Mouse (Mus musculus) heart, postnatal 0 days (tissue): ENCODE measurements around the gene Rab11fip3. TPM values are rescaled to one million over a fixed set of nuclear protein-coding genes. Genes with fewer than 3 reads are reported as not detected.
"Not testable (repeated sequence)": the region's sequence is repeated elsewhere in the genome, so short reads cannot be mapped to it uniquely, and the experiment has no call there.

Experiments
- ATAC-seq: fragments of 200-750 bp; cut with Nextera tagmentation; 2 replicates; pipeline ENCODE4 v1.8.0; 2017; ENCODE audit warnings: low read depth, moderate number of reproducible peaks, moderate library complexity; ENCODE audit not compliant: insufficient read depth
- DNase-seq: peaks from one replicate; pipeline ENCODE4 v3.0.0-alpha.2; 2016; ENCODE audit warnings: low spot score
- H3K27ac ChIP-seq: fragments of 300-500 bp; sonication (generic); 2 replicates; pipeline ENCODE4 v1.5.1; 2014; ENCODE audit warnings: low read depth, mild to moderate bottlenecking
- H3K27me3 ChIP-seq: fragments of 300-500 bp; sonication (generic); 2 replicates; pipeline ENCODE4 v1.6.1; 2014; ENCODE audit warnings: low read length, mixed read lengths; ENCODE audit not compliant: control insufficient read depth, insufficient read depth
- H3K36me3 ChIP-seq: fragments of 300-500 bp; sonication (generic); replicated peaks from 2 replicates; pipeline ENCODE4 v1.6.1; 2014; ENCODE audit warnings: low read length, mixed read lengths; ENCODE audit not compliant: control insufficient read depth, insufficient read depth
- H3K4me1 ChIP-seq: fragments of 300-500 bp; sonication (generic); 2 replicates; pipeline ENCODE4 v1.6.1; 2014; ENCODE audit warnings: antibody characterized with exemption; ENCODE audit not compliant: control insufficient read depth, insufficient read depth
- H3K4me2 ChIP-seq: fragments of 300-500 bp; sonication (generic); 2 replicates; pipeline ENCODE4 v1.6.1; 2014; ENCODE audit warnings: low read depth, mild to moderate bottlenecking, low read length, moderate library complexity
- H3K4me3 ChIP-seq: fragments of 300-500 bp; sonication (generic); 2 replicates; pipeline ENCODE4 v1.5.1; 2014; ENCODE audit warnings: low read depth, low read length
- H3K9ac ChIP-seq: fragments of 300-500 bp; sonication (generic); replicated peaks from 2 replicates; pipeline ENCODE4 v1.6.1; 2014; ENCODE audit warnings: low read depth, low read length, mixed read lengths
- H3K9me3 ChIP-seq: fragments of 300-500 bp; sonication (generic); replicated peaks from 2 replicates; pipeline ENCODE4 v1.6.1; 2016; ENCODE audit warnings: low read length; ENCODE audit not compliant: control insufficient read depth
- CTCF ChIP-seq: IDR thresholded peaks from 2 replicates; pipeline ENCODE4 v1.5.1; 2016; ENCODE audit warnings: antibody characterized with exemption, control low read depth, low read depth
- EP300 ChIP-seq: IDR thresholded peaks from 2 replicates; pipeline ENCODE4 v1.6.1; 2016; ENCODE audit warnings: antibody characterized with exemption, low read depth
- WGBS: fragments of 180-500 bp; shearing (Covaris S2); extraction: QIAGEN DNeasy Blood & Tissue Kit; methylation state at CpG from one replicate; pipeline ENCODE4 v1.1.7; 2014; 5-methylcytosine and 5-hydroxymethylcytosine counted together
- polyA plus RNA-seq: library from polyadenylated mRNA; unstranded; fragments of >200 nt; fragmentation: Nextera tagmentation; extraction: Ambion mirVana; gene quantifications from 2 replicates; pipeline ENCODE4 v1.2.1, GENCODE M21; 2015
- total RNA-seq: library from RNA; depleted of rRNA; stranded (reverse); fragments of >200 nt; gene quantifications from 2 replicates; pipeline ENCODE4 v1.2.3, GENCODE M21; 2014; ENCODE audit warnings: low replicate concordance; rRNA removed

The Rab11fip3 gene
- 7.9 and 12.4 TPM in 2 replicates for total RNA-seq
- 6.1 and 8.7 TPM in 2 replicates for polyA plus RNA-seq

DNA sequence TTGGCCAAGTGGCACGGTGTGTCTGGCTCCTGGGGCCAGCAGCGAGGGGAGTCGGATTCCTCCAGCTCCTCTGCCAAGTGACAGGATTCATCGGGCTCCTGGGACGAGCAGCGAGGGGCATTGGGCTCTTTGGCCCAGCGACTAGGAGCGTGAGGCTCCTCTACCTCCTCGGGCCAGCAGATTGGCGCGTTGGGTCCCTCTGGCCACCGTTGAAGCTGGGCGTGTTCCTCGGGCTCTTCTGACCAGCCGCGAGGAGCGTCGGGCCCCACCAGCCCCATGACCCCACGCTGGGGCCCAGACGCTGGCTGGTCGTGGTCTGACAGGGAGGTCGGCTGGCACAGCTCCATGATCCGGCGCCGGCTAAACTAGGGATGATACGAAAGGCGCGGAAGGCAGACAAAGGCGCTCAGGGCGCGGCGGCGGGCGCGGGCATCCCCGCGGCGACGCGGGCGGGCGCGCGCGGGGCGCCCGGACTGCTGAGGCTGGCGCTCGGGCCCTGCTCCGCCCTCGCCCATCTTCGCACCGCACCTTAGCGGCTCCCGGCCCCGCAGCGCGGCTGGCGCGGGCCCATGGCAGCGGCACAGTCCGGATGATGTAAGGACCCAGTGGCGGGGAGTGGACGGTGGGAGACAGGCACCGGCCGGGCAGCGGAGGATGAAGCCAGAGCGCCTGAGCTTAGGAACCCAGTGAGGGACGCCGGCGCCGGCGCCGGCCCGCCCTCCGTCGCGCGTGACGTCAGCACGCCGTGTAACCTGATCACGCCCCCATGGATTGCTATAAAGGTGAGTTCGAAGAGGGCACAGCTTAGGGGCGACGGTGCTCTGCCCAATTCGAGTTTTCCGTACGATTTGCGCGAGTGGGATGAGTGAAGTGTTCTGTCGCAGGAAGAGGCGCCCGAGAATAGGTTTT lies at the start of gene Rab11fip3:
TSS of gene Rab11fip3 (minus strand) at position 725 of the 909 bp plus-strand sequence.
- WGBS, result under 1% methylated on average over 92 of the region's 94 CpGs
- DNase-seq (peak; percentile 81), ATAC-seq (peak; percentile 90)
- TF ChIP-seq EP300 (no peak), CTCF (no peak)
- Histone ChIP-seq H3K4me2 (peak within 1 kb of the TSS; percentile 77), H3K4me3 (peak within 1 kb of the TSS; percentile 81), H3K4me1 (peaks cover 46% of the 10 kb centered on the region), H3K9ac (peak within 1 kb of the TSS; percentile 34), H3K27me3 (no peaks in the 10 kb centered on the region), H3K27ac (peak within 1 kb of the TSS; percentile 60), H3K36me3 (no peaks in the 10 kb centered on the region), H3K9me3 (no peaks in the 10 kb centered on the region)

DNA sequence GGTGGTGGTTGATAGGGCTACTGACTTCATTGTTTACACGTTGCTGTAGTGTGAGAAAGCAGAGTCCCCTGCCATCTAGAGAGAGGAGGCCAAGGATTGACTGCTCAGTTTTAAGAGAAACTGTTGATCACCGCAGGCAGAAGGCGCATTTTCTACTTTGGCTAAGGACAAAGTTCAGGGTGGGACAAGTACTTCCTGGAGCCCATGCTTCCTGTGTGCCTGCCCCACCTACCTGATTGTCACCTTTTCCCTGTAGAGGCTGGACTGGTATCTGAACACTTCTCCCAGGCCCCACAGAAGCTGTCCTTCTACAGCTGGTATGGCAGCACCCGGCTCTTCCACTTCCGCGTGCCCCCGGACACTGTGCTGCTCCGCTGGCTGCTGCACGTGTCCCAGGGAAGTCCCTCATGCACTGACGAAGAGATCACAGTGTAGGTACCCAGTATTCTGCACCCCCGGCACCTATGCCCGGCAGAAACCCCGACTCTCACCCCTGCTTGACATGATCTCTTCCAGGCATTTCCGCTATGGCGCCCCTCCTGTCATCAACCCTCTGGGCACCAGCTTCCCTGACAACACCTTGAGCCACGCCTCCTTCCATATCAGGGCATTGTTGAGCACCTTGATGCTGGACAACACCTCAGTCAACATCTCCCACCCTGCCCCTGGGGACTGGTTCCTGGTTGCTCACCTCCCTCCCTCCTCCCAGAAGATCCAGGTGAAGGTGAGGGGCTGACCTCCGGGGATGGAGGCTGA lies 47.3 kb upstream of the Rab11fip3 start:
- H3K4me2 ChIP-seq, result no peak overlapping the region
- WGBS, result 74% methylated on average over 17 of the region's 17 CpGs
- ATAC-seq, result no peak

DNA sequence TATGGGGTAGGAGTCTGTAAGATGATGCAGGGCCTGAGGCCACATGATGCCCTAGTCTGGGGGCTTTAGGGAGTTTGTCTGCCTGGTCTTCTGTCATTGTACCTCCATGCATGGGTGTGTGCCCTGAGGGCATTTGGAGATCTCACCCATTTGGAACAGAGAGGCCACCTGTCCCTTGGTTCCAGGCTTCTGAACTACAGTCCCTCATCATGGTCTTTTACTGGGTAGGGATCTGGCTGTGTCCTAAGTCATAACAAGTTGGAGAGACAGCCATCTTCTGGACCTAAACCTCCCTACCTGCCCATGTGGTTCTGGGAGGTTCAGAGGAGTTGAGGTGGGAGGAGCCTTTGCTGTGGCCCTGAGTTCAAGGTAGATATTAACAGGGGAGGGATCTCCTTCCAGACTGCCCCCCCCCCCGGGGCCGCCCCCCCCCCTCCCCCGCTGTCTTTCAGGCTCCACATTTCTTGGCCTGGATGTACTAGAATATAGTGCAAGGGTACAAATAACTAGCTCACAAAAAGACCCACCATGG lies 46.7 kb upstream of the Rab11fip3 start:
- H3K9me3 ChIP-seq, result no peaks in the 10 kb centered on the region
- no peak overlapping the region for H3K4me2 ChIP-seq
- H3K36me3 ChIP-seq, result no peaks in the 10 kb centered on the region
- no peak for DNase-seq
- H3K4me1 ChIP-seq, result 0 out of 2 replicates have a peak, but pooled peaks cover 7% of the 10 kb centered on the region
- H3K4me3 ChIP-seq, result no peak overlapping the region
- ATAC-seq, result no peak
- no peak for TF ChIP-seq CTCF
- TF ChIP-seq EP300, result no peak
- H3K27ac ChIP-seq, result no peak overlapping the region
- no peak overlapping the region for H3K9ac ChIP-seq
- WGBS, result 55% methylated on average over 3 of the region's 3 CpGs
- peaks cover 81% of the 10 kb centered on the region for H3K27me3 ChIP-seq

More for the DNA sequence above, 47.3 kb upstream of the Rab11fip3 start:
- H3K4me3 ChIP-seq, result no peak overlapping the region
- peaks cover 74% of the 10 kb centered on the region for H3K27me3 ChIP-seq
- H3K4me1 ChIP-seq, result 0 out of 2 replicates have a peak, but pooled peaks cover 7% of the 10 kb centered on the region
- no peaks in the 10 kb centered on the region for H3K9me3 ChIP-seq
- no peaks in the 10 kb centered on the region for H3K36me3 ChIP-seq
- TF ChIP-seq CTCF, result no peak
- TF ChIP-seq EP300, result no peak
- no peak for DNase-seq
- H3K9ac ChIP-seq, result no peak overlapping the region
- no peak overlapping the region for H3K27ac ChIP-seq

DNA sequence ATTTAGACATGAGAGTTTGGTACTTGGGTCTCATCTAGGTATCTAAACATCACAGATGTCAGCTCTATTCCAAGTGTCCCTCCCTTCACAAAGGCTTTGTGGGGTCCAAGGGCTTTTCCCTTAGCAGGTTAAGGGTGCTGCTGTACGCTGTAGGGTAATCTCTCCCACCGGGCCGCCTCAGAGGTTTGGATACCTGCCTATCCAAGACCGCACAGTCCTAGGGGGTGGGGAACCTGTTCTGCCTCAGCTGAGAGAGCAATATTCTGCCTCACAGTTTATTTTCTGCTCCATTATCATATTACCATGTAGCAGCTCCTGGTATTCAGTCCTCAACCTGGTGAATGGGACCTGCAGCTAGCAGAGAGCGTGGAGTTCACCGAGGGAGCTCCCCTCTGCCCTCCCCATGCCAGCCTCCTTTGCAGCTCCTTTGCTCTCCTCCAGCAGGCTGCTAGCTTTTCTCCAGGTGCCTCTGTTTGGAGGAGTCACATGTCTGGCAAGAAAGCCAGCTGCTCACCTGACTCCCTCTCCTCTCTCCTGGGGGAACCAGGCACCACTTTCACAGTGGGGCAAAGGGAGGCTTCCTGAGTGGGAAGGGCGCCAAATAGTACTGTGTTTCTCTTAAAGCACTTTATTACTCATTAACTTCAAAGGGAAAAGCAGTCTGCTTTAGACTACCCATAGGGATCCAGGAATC lies 46.0 kb upstream of the Rab11fip3 start:
- no peak overlapping the region for H3K4me3 ChIP-seq
- WGBS, result 76% methylated on average over 7 of the region's 7 CpGs

DNA sequence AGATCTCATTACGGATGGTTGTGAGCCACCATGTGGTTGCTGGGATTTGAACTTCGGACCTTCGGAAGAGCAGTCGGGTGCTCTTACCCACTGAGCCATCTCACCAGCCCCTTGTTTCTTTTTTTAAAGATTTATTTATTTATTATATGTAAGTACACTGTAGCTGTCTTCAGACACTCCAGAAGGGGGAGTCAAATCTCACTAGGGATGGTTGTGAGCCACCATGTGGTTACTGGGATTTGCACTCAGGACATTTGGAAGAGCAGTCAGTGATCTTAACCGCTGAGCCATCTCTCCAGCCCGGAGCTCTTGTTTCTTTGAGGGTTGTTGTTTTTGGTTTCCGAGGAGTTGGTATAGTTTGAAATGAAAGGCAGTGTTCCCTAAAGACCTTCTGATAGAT lies 45.1 kb upstream of the Rab11fip3 start:
- not testable (repeated sequence) for DNase-seq, H3K4me2 ChIP-seq, H3K9ac ChIP-seq, H3K4me3 ChIP-seq, H3K27ac ChIP-seq, H3K36me3 ChIP-seq, H3K4me1 ChIP-seq, H3K9me3 ChIP-seq, ATAC-seq
- H3K27me3 ChIP-seq, result peaks cover 90% of the 10 kb centered on the region
- 58% methylated on average over 7 of the region's 7 CpGs for whole genome bisulfite sequencing

More for the DNA sequence above, 46.0 kb upstream of the Rab11fip3 start:
- no peak for DNase-seq
- no peak overlapping the region for H3K9ac ChIP-seq
- no peak overlapping the region for H3K27ac ChIP-seq
- no peaks in the 10 kb centered on the region for H3K9me3 ChIP-seq
- no peaks in the 10 kb centered on the region for H3K36me3 ChIP-seq
- H3K4me2 ChIP-seq, result no peak overlapping the region
- H3K27me3 ChIP-seq, result peaks cover 87% of the 10 kb centered on the region
- no peak for TF ChIP-seq EP300
- TF ChIP-seq CTCF, result no peak
- H3K4me1 ChIP-seq, result 0 out of 2 replicates have a peak, but pooled peaks cover 7% of the 10 kb centered on the region
- ATAC-seq, result no peak
